Mouse (Mus musculus) adrenal gland, adult (tissue): Measurements from ENCODE around the gene Toporsl.

Experiments used
- DNase-seq, 2 experiments: peaks; one replicate each; pipeline ENCODE4 v3.0.0; 2022 to 2023; ENCODE audit warnings: low spot score in 1 of 2; ENCODE audit not compliant: inconsistent age in 2 of 2

The Toporsl gene

GRCm38 (mm10) chr4:52595927-52596326 lies at the start of gene Toporsl:
TSS of gene Toporsl (plus strand) at chr4:52596274.
- no peak for DNase-seq

GRCm38 (mm10) chr4:52557672-52558071 lies 38.4 kb upstream of the Toporsl start:
- no peak for DNase-seq

GRCm38 (mm10) chr4:52558080-52558479 lies 38.0 kb upstream of the Toporsl start:
- no peak for DNase-seq

- no peak for DNase-seq
Measured at GRCm38 (mm10) chr4:52563859-52564258, 32.2 kb upstream of the Toporsl start.

- no peak for DNase-seq
Measured at GRCm38 (mm10) chr4:52586194-52586734, 9.8 kb upstream of the Toporsl start.

GRCm38 (mm10) chr4:52593821-52594356 lies 2.2 kb upstream of the Toporsl start:
- no peak for DNase-seq

GRCm38 (mm10) chr4:52594632-52595031 lies 1.4 kb upstream of the Toporsl start:
- no peak for DNase-seq

- DNase-seq: no peak
Measured at GRCm38 (mm10) chr4:52598180-52598881, 2.3 kb downstream of the Toporsl start.

GRCm38 (mm10) chr4:52606923-52607322 lies 10.8 kb downstream of the Toporsl start:
- no peak for DNase-seq

GRCm38 (mm10) chr4:52634986-52635385 lies 38.9 kb downstream of the Toporsl start:
- DNase-seq: no peak

GRCm38 (mm10) chr4:52647791-52648190 lies 51.7 kb downstream of the Toporsl start:
- no peak for DNase-seq

GRCm38 (mm10) chr4:52659701-52660100 lies 63.6 kb downstream of the Toporsl start:
- no peak for DNase-seq

- no peak for DNase-seq
Measured at GRCm38 (mm10) chr4:52660701-52661117, 64.6 kb downstream of the Toporsl start.

GRCm38 (mm10) chr4:52661311-52661710 lies 65.2 kb downstream of the Toporsl start:
- DNase-seq: no peak
